18 mouse cellular contexts compared by ENCODE assay signal in genomic region chr16:5086179-5086578, GRCm38 (mm10). TPM values are rescaled to one million over a fixed set of nuclear protein-coding genes. Genes with fewer than 3 reads are reported as not detected.
"Had no signal": no experiment of that assay in that cellular context is flagged by ENCODE, and none has a peak within 500 bp of the region (broad histone marks: within the 10 kb centered on the region; RNA-seq: fewer than 3 reads in every experiment).

No protein-coding gene starts in this region.

- H3K27ac ChIP-seq: liver, embryonic 13.5 days; liver, embryonic 15.5 days; lung, embryonic 15.5 days; macrophage; midbrain, embryonic 13.5 days; midbrain, embryonic 15.5 days; neural tube, embryonic 12.5 days; stomach, embryonic 15.5 days; stomach, postnatal 0 days had no signal

- H3K4me3 ChIP-seq: liver, embryonic 13.5 days; liver, embryonic 15.5 days; lung, embryonic 15.5 days; megakaryocyte, embryonic 14.5 days; midbrain, embryonic 13.5 days; midbrain, embryonic 15.5 days; neural tube, embryonic 12.5 days; stomach, embryonic 15.5 days had no signal

- H3K27me3 ChIP-seq: liver, embryonic 13.5 days; liver, embryonic 15.5 days; lung, embryonic 15.5 days; megakaryocyte, embryonic 14.5 days; midbrain, embryonic 13.5 days; midbrain, embryonic 15.5 days; neural tube, embryonic 12.5 days; stomach, embryonic 15.5 days had no signal

- H3K4me2 ChIP-seq: liver, embryonic 13.5 days; liver, embryonic 15.5 days; lung, embryonic 15.5 days; midbrain, embryonic 11.5 days; midbrain, embryonic 13.5 days; midbrain, embryonic 15.5 days; neural tube, embryonic 12.5 days; stomach, embryonic 15.5 days had no signal

- H3K4me1 ChIP-seq: liver, embryonic 13.5 days; liver, embryonic 15.5 days; lung, embryonic 15.5 days; midbrain, embryonic 13.5 days; midbrain, embryonic 15.5 days; neural tube, embryonic 12.5 days; stomach, embryonic 15.5 days had no signal

- H3K9ac ChIP-seq: liver, embryonic 13.5 days; liver, embryonic 15.5 days; liver, postnatal 0 days; lung, embryonic 15.5 days; midbrain, embryonic 13.5 days; midbrain, embryonic 15.5 days; neural tube, embryonic 12.5 days; stomach, embryonic 15.5 days had no signal

- DNase-seq: liver, embryonic 13.5 days; liver, postnatal 0 days; lung, postnatal 14 days; right cerebral cortex, postnatal 14 days; thymus, adult 2 months; thymus, postnatal 25 days; thymus, postnatal 4 days had no signal

- ATAC-seq: liver, postnatal 0 days; lung, postnatal 0 days; midbrain, embryonic 13.5 days; midbrain, embryonic 15.5 days had no signal

- H3K9me3 ChIP-seq: liver, embryonic 13.5 days; liver, embryonic 15.5 days; lung, embryonic 15.5 days; megakaryocyte, embryonic 14.5 days; midbrain, embryonic 13.5 days; midbrain, embryonic 15.5 days; neural tube, embryonic 12.5 days; stomach, embryonic 15.5 days had no signal

RNA-seq across cellular contexts. Expression of gene Ppl, which starts 46.0 kb away (rescaled TPM):
- polyA plus RNA-seq: macrophage had no signal
